Mouse (Mus musculus) cerebellum, adult 2 months (tissue): ENCODE data around the gene Ak8. TPM values are rescaled to one million over a fixed set of nuclear protein-coding genes. Genes with fewer than 3 reads are reported as not detected.

Experiments
- DNase-seq, 2 experiments: peaks; one replicate each; pipeline ENCODE4 v3.0.0; 2021
- H3K27ac ChIP-seq: fragments of 200-500 bp; 2 replicates; pipeline ENCODE4 v1.5.1; 2012; ENCODE audit warnings: low read length, control low read depth, inconsistent platforms; ENCODE audit not compliant: insufficient read depth
- H3K27me3 ChIP-seq: fragments of 200-500 bp; 2 replicates; pipeline ENCODE4 v1.6.1; 2012; ENCODE audit warnings: inconsistent platforms, mild to moderate bottlenecking, low read length, moderate library complexity; ENCODE audit not compliant: control insufficient read depth, insufficient read depth
- H3K4me1 ChIP-seq: fragments of 200-500 bp; 2 replicates; pipeline ENCODE4 v1.6.1; 2011; ENCODE audit warnings: low read length; ENCODE audit not compliant: control insufficient read depth, insufficient read depth
- H3K4me3 ChIP-seq: fragments of 200-500 bp; replicated peaks from 2 replicates; pipeline ENCODE3; 2011; ENCODE audit warnings: mild to moderate bottlenecking, low read depth, low read length, control low read depth; ENCODE audit not compliant: insufficient read depth
- CTCF ChIP-seq: fragments of 200-500 bp; IDR thresholded peaks from 2 replicates; pipeline ENCODE4 v1.5.1; 2011; ENCODE audit warnings: low read depth, mild to moderate bottlenecking, control low read depth, low read length, moderate library complexity, borderline replicate concordance; ENCODE audit not compliant: insufficient read depth
- POLR2A ChIP-seq: fragments of 200-500 bp; IDR thresholded peaks from 2 replicates; pipeline ENCODE4 v1.6.1; 2011; ENCODE audit warnings: low read length, control low read depth, borderline replicate concordance; ENCODE audit not compliant: insufficient read depth
- whole genome bisulfite sequencing: fragments of 180-500 bp; shearing (Covaris S2); methylation state at CpG from one replicate; pipeline ENCODE4 v1.1.7; 2018; 5-methylcytosine and 5-hydroxymethylcytosine counted together
- polyA plus RNA-seq: library from polyadenylated mRNA; depleted of rRNA; stranded (reverse); fragments of >200 nt; gene quantifications from 2 replicates; pipeline ENCODE4 v1.2.3, GENCODE M21; 2012

Gene Ak8
- polyA plus RNA-seq, 1 experiment: 0.70 TPM

DNA sequence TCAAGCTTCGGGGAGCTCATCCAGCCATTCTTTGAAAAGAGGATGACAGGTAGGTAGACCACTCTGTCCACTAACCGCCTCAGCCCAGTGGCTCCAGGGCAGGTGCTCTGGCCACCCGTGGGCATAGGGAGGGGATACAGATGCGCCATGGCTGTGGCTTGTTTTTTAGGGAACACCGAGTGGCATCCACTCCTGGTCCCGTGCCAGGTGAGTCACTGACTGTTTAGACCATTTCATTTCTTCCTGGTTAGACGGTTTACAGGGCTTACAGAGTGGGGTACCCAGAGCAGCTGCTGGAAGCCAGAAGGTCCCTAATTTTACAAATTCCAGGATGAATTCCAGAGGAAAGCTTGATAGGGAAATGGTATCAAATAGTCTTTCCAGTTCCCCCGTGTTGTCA, 42.7 kb downstream of the Ak8 start:
- Histone ChIP-seq H3K4me1 (no peaks in the 10 kb centered on the region), H3K27me3 (no peaks in the 10 kb centered on the region), H3K27ac (no peak overlapping the region), H3K4me3 (no peak overlapping the region)
- 48% methylated on average over 8 of the region's 8 CpGs for WGBS
- TF ChIP-seq POLR2A (no peak), CTCF (no peak)
- DNase-seq: no peak

DNA sequence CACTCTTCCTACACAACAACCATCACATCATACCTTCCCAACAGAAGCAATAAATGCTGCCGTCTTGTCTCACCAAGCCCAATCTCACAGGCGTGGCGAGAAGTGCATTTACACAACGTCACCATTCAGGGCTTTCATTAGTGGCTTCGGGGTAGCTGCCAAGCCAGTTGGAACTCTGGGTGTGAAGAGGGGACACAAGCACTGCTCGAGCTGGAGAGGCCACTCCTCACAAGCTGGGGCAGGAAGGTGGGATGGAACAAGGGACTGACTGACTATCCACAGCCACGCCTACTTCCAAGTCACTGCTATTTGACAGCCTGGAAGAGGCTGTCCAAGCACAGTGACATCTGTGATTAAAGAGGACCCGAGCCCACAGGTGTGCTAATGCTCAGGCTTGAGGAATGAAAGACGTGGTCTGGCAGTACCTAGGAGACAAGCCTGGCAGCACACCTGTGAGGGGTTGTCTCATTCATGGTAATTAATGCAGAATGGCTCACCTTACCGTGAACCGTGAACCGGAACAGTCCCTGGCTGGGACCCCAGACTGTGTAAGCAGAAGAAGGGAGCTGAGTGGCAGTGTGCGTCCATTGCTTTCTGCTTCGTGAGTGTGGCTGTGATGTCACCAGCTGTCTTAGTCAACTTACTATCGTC, 46.8 kb downstream of the Ak8 start:
- Histone ChIP-seq H3K27me3 (no peaks in the 10 kb centered on the region), H3K27ac (no peak overlapping the region), H3K4me3 (no peak overlapping the region), H3K4me1 (no peaks in the 10 kb centered on the region)
- 51% methylated on average over 15 of the region's 15 CpGs for WGBS
- no peak for DNase-seq
- TF ChIP-seq POLR2A: no peak
- no peak for TF ChIP-seq CTCF

DNA sequence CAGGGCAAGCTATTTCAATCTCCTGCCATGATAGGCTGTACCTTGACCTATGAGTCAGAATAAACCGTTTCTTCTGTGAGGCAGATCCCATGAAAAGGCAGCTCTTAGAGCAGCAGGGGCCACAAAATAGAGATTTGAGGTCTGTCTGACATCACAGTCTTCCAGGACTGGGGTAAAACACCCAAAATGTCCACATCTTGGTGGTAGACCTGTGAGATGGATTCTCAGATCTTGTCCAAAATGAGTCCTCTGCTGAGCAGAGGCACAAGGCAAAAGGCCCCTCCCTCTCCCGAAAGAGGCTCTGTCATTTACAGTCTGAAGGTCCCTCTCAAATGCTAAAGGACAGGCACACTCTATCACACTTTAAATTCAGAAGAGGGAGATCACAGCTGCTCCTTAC, 47.7 kb downstream of the Ak8 start:
- H3K27ac ChIP-seq: no peak overlapping the region
- 91% methylated on average over 2 of the region's 2 CpGs for WGBS
- no peak for TF ChIP-seq CTCF
- TF ChIP-seq POLR2A: no peak
- H3K4me1 ChIP-seq: no peaks in the 10 kb centered on the region
- peaks cover 3% of the 10 kb centered on the region for H3K27me3 ChIP-seq
- H3K4me3 ChIP-seq: no peak overlapping the region
- no peak for DNase-seq

DNA sequence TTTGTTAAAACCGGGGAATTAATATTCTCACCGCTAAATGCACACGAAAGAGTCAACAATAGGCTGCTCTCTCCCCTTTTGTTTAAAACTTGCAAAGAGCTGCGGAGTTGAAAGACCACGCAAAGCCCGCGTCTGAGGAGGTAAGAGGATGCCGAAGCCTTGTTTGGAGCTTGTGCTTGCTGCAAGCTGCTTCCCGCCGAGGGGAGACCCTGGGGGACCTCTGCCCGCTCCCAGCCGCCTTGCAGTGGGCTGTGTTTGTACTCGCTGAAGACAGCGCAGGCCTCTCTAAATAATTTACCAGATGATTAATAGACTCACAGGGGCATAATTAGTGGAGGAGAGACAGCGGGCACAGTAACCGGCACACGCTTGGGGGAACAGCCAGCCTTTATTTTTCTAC, 51.2 kb downstream of the Ak8 start:
- TF ChIP-seq CTCF: no peak
- no peak for TF ChIP-seq POLR2A
- Histone ChIP-seq H3K27ac (no peak overlapping the region), H3K4me1 (no peaks in the 10 kb centered on the region), H3K4me3 (no peak overlapping the region), H3K27me3 (peaks cover 4% of the 10 kb centered on the region)
- DNase-seq: no peak
- WGBS: 12% methylated on average over 17 of the region's 17 CpGs

DNA sequence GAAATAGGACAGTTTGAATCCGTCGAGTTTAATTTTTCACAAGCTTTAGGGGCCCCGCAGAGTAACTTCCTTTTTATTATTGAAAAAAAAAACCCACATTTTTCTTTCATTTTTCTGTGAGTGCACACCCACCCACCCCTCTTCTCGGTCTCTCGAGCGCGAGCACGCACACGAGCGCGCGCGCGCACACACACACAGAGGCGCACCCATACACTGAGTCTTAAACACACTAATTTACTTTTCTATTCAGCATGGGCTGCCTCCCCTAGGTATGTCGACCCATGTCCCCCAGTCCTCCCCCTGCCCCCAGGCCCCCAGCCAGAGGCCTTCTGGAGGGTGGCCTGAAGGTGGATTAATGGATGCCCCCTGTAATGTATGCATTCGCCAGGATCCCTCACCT, 51.7 kb downstream of the Ak8 start:
- no peak for TF ChIP-seq CTCF
- no peak for TF ChIP-seq POLR2A
- WGBS: 22% methylated on average over 17 of the region's 17 CpGs
- Histone ChIP-seq H3K4me1 (no peaks in the 10 kb centered on the region), H3K27me3 (peaks cover 4% of the 10 kb centered on the region), H3K4me3 (no peak overlapping the region), H3K27ac (no peak overlapping the region)
- no peak for DNase-seq

DNA sequence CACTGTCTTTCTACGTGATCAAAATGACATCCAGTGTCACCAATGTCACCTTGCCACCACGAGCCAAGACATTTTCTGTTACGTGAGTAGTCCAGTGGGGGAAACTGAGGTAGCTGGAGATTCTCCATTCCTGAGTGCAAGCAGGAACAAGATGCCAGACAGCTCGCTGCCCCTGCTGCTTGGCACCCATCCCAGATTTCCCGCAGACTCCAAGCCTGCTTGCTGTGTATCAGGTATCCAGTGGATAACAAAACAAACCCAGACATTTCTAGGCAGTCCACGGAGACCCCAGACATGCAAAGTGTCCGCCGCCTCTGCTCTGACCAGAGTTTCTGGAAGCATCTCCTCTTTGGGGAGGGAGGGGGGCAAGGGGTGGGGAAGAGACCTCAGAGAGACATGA, 52.4 kb downstream of the Ak8 start:
- no peak overlapping the region for H3K27ac ChIP-seq
- DNase-seq: peak in 1 of 2 experiments; percentile 10
- peaks cover 4% of the 10 kb centered on the region for H3K27me3 ChIP-seq
- TF ChIP-seq CTCF (no peak), POLR2A (no peak)
- H3K4me3 ChIP-seq: no peak overlapping the region
- H3K4me1 ChIP-seq: no peaks in the 10 kb centered on the region
- WGBS: 24% methylated on average over 8 of the region's 8 CpGs

GRCm38 (mm10) chr2:28755451-28755850, 55.5 kb downstream of the Ak8 start:
- DNase-seq: peak; percentile 77 to 86
- H3K27me3 ChIP-seq: peaks cover 4% of the 10 kb centered on the region

GRCm38 (mm10) chr2:28756201-28756600, 56.2 kb downstream of the Ak8 start:
- TF ChIP-seq CTCF (peak; percentile 59; the same call in 1 of the 2 replicates), POLR2A (no peak)

More at GRCm38 (mm10) chr2:28755451-28755850, 55.5 kb downstream of the Ak8 start:
- no peaks in the 10 kb centered on the region for H3K4me1 ChIP-seq
- H3K4me3 ChIP-seq: no peak overlapping the region
- no peak overlapping the region for H3K27ac ChIP-seq
- WGBS: 3% methylated on average over 7 of the region's 7 CpGs
- TF ChIP-seq CTCF (peak; percentile 83), POLR2A (no peak)

More at GRCm38 (mm10) chr2:28756201-28756600, 56.2 kb downstream of the Ak8 start:
- H3K4me3 ChIP-seq: no peak overlapping the region
- H3K4me1 ChIP-seq: no peaks in the 10 kb centered on the region
- no peak overlapping the region for H3K27ac ChIP-seq
- peaks cover 4% of the 10 kb centered on the region for H3K27me3 ChIP-seq
- 36% methylated on average over 4 of the region's 4 CpGs for WGBS
- peak in 1 of 2 experiments; percentile 18 for DNase-seq
